Mouse (Mus musculus) right cerebral cortex, adult 2 months (tissue): ENCODE results near the gene Rab43.

Source experiments
- DNase-seq, 2 experiments: peaks; one replicate each; pipeline ENCODE4 v3.0.0; 2021 to 2022; ENCODE audit warnings: low spot score in 2 of 2

Rab43 gene

DNA sequence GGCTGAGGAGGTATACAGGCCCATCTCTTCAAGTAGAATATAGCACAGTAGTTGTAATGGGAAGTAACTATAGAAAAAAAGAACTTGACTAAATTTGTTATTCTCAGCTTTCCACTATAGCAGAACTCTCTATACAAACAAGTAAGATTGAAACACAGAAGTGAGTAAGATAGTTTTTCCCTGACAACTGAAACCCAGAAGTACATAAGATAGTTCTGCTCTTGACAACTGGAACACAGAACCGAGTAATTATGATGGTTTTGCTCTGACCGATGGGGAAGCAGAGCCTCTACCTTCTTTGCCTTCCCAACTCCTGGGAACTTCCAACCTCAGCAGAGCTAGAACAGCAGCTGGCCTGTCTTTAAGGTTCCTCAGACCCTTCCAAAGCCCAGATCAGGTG, 2.8 kb downstream of the Rab43 start:
- no peak for DNase-seq

DNA sequence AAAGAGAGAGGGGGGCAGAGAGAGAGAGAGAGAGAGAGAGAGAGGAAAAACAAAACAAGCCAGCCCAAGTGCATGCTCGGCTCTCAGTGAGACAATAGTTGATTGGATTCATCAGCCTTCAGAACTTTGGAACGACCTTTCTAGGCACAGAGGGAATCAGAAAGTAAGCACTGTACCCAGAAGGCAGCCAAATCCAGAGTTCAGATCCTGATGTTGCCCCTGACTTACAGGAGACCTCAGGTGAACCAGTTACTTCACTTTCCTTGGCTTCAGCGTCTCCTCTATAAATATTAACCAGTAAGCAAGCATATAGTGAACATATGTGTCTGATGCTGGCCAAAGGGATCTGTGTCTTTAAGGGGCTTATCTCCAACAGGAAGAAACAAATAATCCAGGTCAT, 3.4 kb downstream of the Rab43 start:
- no peak for DNase-seq

GRCm38 (mm10) chr6:87807735-87808440, 4.1 kb downstream of the Rab43 start:
- no peak for DNase-seq

DNA sequence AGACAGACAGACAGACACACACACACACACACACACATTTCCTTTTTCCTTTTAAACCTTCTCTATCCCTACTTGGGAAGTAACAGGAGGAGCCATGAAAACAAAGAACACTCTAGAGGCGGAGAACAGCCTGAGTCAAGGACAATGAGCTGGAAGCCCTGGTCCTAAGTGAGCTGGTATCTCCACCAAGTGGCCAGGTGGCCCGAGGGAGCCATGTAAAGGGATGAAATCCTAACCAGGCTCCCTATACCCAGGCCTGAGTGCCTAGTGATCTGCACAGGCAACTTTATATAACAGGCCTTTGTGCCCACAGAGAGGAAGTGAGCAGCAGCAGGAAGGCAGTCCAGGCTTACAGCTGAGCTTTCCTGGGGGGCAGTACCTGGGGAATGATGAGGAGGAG, 5.1 kb downstream of the Rab43 start:
- DNase-seq: no peak

- DNase-seq: no peak
These were observed 5.9 kb downstream of the Rab43 start for GRCm38 (mm10) chr6:87806028-87806427.

GRCm38 (mm10) chr6:87805448-87805847, 6.5 kb downstream of the Rab43 start:
- no peak for DNase-seq

DNA sequence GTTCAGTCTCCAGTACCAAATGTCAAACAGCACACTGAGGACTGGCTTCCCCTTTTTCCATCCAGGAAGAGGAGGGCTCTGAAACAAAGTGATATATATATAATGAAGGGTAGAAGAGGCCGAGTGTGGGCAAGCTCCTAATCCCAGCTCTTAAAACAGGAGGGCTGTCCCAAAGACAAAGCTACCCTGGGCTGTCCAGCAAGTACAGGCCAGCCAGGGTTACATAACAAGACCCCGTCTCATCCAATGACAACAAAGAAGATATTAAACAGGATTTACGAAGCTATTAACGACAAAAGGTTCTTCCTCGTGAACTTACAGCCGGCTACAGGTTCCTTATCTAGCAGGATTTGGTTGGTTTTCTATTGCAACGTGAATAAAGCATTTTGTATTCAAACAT, 7.1 kb downstream of the Rab43 start:
- DNase-seq: no peak

DNA sequence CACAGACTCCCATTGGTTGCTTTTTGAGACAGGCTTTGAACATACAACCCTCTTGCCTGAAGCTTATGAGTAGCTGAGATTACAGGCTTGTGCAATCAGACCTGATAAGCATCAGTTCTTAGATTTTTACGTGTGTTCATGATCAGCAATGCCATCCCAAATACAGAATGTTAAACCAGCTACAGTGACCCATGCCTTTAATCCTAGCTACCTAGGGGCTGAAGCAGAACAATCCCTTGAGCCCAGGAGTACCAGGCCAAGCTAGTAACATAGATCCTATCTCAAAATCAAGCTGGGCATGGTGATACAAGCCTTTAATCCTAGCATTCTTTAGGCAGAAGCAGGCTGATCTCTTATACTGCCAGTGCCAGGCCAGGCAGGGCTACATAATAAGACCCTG, 7.9 kb downstream of the Rab43 start:
- DNase-seq: no peak

DNA sequence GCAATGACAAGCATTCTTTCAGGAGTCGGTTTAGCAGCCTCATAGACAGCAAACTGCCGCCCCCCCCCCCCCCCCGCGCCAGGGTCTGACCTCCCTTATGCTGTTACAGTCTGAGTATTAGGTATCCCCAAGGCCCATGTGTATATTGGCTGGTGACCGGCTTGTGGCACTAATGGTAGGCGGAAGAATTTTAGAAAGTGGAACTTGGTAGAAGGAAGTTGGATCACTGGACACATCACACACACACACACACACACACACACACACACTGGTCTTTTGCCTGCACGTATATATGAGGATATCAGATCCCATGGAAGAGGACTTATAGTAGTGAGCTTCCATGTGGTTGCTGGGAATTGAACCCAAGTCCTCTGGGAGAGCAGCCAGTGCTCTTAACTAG, 9.5 kb downstream of the Rab43 start:
- DNase-seq: no peak

- DNase-seq: no peak
These were observed 12.4 kb downstream of the Rab43 start for GRCm38 (mm10) chr6:87799576-87799975.

DNA sequence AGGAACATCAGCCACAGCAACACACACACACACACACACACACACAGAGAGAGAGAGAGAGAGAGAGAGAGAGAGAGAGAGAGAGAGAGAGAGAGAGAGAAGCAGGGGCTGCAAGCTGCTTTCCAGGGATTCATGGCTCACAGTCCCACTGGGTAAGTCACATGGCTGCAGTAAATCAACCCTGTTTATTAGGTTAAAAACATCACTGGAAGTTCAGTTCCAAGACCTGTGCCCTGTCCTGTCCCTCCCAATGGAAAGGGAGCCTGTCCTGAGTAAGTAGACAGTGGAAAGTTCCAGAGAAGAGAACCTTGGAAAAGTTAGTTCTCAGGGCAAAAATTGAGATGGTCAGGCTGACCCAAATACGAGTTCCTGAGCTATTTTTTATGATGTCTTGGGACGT, 14.6 kb downstream of the Rab43 start:
- no peak for DNase-seq

GRCm38 (mm10) chr6:87796251-87796880, 15.6 kb downstream of the Rab43 start:
- DNase-seq: no peak

DNA sequence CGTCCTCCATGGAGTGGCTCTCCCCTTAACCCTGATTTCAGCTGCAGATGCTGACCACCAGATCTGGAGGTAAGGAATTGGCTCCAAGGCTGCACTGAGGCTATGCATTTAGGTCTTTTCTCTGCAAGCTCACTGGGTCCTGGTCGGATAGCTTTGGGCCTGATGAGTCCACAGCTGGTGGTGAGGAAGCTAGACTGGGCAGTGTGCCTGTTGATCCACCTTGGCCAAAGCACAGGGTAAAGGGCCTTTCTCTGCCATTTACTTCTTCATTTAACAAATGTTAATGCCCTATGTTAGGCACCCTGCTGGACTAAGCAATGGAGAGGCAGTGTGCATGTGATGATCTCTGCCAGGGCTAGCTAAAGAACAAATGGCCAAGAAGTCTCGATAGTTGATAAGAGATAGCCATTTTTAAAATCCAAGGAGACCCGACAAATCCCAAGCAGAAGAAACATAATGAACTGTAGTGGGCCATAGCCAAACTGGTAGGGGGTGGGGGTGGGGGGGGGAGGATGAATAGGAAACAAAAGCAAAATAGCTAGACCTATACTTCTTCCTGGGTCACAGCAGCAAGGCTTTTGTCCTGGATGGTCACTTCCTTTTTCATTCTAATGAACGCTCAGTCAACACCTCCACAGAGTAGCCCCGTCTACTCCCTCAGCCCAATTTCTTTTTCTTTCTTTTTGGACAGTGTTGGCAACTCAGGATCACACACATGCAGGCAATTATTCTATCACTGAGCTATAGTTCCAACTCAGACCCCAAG, 16.4 kb downstream of the Rab43 start:
- no peak for DNase-seq

DNA sequence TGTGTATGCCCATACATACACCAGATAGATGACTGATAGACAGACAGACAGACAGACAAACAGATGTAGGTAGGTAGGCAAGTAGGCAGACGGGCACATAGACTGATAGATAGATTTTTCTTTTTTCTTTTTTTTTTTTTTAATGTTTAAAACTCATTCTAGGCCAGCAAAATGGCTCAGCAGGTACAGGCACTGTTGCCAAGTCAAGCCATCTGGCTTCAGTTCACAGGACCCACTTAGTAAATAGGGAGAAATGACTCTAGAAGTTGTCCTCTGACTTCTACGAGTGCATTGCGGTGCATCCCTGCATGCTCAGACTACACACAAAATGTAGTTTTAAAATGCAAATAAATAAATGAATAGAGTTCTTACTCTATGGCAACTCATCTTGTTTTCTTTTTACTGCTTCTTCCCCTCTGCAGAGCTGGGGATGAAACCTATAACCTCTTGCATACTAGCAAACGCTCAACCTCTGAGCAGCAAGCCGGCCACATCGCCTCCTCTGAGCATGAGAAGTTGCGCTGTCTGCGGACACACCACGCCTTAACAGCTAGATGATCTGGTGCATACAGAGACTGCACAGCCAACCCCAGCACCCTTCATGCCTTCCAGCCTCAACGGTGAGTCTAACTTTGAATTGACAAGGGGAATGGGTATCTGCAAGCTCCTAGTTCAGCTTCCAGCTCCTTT, 18.0 kb downstream of the Rab43 start:
- no peak for DNase-seq

DNA sequence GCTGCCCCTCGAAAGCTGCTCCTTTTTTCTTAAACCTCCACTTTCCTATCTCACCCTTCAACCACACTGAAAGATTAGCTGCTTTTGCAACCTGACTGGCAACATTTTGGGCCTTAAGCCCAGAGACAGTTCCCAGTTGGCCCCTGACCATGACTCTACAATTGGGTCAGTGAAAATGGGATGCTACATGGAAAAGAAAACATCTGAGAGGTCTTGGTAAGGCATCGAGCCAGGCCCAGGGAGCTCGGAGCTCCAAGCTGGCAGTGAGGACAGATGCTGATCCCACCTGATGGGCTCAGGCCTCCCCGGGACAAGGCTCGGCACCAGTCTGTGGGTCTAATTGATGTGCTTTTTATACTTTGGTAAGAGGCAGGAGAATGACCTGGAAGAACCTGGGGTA, 20.1 kb downstream of the Rab43 start:
- no peak for DNase-seq

GRCm38 (mm10) chr6:87790779-87791480, 21.0 kb downstream of the Rab43 start:
- no peak for DNase-seq

GRCm38 (mm10) chr6:87789791-87790190, 22.2 kb downstream of the Rab43 start:
- DNase-seq: no peak

DNA sequence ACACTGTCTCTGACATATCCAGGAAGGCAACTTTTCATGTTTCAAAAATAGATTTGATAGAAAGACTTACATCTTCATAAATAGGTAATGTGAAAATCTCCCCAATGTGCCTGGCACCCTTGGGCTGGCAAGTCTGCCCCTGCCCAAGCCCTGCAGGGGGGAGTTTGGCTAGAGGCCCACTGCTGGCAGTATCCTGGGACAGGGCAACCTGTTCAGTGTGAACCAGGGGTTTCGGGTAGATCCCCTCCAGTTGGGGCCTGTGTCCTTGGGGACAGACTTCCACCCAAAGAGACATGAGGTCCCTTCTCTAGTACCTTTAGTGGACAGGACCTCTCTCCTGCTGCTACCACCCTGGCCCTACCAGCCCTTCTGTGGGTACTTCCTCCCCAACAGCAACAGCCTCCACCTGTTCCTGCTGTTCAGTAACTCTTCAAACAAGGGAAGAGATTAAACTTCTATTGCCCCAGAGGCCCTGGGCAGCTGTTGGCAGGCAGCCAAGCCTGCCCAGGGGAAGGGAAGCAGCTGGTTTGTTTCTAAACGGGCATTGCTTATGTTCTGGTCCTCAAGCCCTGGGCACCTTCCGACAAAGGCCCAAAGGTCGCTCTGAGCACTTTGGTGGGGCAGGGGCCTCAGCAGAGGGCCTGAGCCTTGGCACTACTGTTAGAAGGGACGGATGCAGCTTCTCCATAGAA, 22.9 kb downstream of the Rab43 start:
- DNase-seq: no peak

DNA sequence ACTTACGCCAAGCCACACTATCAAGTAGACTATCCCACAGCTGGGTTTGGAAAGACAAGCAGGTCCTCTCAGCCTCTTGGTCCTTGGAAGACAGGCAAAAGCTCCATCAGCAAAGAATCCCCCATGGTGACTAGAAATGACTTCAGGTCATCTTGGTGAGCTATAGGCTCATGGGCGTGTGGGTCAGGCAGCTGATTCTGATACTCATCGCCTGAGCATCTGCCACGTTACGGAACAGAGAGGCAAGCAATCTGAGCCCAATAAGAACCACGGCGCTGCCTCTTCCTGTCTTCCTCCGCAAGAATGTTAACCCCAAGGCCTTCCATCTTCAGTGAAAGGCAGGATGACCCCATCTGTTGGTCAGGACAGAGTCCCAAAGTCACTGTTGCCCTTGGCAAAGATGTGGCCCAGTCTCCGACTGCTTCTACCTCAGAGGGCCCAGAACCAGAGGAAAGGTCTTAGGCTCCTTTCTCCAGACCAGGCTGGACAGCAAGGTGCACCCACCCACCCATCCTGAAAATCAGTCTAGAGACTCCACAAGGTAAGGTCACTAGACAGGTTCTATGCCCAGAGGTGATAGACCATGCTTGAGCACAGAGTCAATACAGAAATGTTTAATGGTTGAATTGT, 23.6 kb downstream of the Rab43 start:
- no peak for DNase-seq

- no peak for DNase-seq
These were observed 24.7 kb downstream of the Rab43 start for GRCm38 (mm10) chr6:87787108-87787890.
